Mouse (Mus musculus): Measurements from ENCODE around the gene Col4a1.

The Col4a1 gene

DNA sequence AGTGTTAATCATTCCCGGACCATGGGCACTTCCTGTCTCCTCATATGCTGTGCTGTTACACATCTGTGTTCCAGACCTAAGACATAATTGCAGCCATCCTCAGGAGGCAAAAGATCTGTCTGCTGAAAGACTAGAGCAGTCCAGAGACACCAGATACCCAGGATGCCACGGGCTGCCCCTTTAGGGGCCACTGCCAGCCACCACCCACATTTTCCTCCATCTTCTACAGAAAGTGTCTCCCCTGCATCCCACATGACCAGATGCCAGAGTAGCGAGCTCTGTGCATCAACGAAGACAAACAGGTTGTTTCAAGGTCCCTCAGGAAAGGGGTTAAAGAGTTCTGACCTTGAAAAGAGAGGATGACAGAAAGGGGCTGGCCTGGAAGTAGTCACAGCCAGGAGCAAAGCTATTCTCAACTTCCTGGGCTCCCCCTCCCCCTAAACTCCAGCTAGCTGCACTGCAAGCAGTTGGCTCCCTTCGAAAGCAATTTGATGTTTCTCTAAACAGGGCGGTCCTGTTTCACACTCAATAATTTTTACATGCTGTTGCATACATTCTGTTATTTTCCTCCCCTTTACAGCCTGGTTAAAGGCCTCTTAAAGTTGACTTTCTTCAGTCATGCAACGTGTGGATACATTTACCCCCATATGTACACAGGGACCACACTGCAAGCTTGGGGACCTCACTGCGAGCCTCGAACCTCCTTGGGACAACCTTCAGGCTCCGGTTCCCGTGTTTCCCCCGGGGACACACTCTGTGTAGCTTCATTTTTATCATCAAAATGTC lies 13.9 kb downstream of the Col4a1 start:
- DNase-seq, result no peak

- no peak for DNase-seq
Measured at GRCm38 (mm10) chr8:11297141-11297838, 15.3 kb downstream of the Col4a1 start.

GRCm38 (mm10) chr8:11296282-11296943 lies 16.2 kb downstream of the Col4a1 start:
- DNase-seq, result no peak

DNA sequence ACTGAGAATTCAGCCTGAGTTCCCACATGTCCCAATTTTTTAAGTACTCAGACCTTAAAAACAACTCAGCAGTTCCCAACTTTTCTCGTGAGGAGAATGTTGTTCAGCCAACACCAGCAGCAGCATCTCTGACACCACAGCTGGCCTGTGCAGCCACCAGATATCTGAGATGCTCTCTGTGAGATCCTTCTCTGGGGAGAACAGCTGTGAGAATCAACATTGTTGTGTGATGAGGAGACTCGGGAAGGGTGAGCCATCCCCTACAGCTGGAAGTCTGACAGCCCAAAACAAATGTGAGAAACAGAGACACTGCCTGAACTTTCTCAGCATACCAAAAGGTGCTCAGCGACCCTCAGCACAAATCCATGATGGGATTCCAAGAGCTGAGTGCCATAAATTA lies 20.0 kb downstream of the Col4a1 start:
- no peak for DNase-seq

- DNase-seq, result no peak
Measured at GRCm38 (mm10) chr8:11290533-11290932, 22.1 kb downstream of the Col4a1 start.

- DNase-seq, result no peak
Measured at GRCm38 (mm10) chr8:11288286-11288685, 24.3 kb downstream of the Col4a1 start.

GRCm38 (mm10) chr8:11287139-11287538 lies 25.5 kb downstream of the Col4a1 start:
- DNase-seq, result no peak

- no peak for DNase-seq
Measured at GRCm38 (mm10) chr8:11285437-11285836, 27.2 kb downstream of the Col4a1 start.

DNA sequence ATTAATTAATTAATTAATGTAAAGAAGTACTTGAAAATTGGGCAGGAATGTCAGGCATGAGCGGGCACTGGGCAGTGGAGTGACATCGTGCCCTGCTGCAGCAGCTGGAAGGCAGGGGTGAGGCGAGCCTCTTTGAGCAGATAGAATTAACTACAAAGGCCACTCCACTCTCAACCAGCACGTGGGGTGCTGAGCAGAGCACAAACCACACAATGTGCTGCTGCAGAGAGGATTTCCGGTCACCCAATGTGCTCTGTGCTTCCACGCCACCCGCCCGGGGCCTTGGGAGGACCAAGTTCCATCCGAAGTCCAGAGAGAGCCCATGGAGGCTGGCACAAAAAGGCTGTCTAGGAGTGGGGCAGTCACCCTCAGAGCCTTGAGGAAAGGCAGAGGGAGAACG lies 29.4 kb downstream of the Col4a1 start:
- DNase-seq, result no peak

DNA sequence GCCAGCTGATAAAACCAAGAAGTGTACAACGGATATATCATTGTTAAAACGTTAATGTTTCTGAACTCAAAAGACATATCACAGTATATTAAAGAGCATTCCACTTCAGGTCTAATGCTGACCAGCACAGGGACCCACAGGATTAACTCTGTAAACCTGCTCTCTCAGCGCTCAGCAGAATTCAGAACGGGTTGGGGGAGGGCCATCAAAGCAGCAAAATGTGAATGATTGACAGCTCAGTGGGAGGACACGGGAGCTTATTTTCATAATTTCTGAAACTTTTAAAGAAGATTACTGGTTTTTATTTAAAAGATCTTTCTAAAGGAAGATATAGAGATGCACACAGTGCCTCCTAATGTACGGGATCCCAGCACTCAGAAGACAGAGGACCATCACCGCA lies 29.9 kb downstream of the Col4a1 start:
- DNase-seq, result no peak

- no peak for DNase-seq
Measured at GRCm38 (mm10) chr8:11282139-11282538, 30.5 kb downstream of the Col4a1 start.

DNA sequence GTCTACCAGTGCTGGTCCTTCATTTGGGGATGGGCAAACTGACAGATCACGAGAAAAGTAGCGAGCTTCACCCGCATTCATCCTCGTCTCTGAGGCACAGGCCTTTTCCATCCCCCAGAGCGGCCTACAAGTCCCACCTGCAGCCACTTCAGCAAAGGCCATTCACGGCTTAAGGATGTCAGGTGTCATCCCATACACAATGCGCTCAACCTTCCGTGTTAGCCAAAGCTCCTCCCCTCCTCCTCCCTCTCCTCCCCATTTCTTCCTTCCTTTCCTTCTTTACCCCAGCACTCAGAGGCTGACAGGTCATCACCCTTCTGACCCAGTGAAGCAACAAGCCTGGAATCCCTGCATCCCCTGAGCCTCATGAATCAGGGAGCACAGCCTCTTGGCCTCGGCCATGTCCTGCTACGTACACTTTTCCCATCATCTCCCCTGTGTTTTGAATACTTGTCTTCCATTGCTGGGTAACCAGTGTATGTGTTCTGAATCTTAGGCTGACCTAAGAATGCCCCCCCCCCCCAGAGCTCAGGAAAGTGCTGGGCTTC lies 31.8 kb downstream of the Col4a1 start:
- DNase-seq, result no peak

GRCm38 (mm10) chr8:11279296-11279826 lies 33.3 kb downstream of the Col4a1 start:
- no peak for DNase-seq

GRCm38 (mm10) chr8:11278101-11278611 lies 34.5 kb downstream of the Col4a1 start:
- DNase-seq, result no peak

DNA sequence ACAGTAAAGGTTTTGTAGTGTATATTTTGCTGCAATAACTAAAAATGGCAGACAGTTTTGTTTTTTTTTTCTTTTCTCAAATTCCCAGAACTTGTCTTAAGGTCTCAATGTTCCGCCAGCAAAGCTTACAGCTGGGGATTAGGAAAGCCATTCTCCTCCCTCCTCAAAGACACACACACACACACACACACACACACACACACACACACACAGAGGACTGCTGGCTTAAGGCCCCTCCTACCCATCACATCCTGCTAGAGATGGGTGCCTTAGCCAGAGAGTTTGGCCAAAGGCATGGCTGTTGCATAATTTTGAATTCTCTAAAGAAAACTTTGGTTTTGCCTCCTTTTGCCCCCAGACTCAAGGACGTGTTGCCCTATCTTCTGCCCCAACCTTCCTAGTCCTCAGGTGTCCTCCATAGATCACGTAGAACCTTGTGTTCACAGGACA lies 35.0 kb downstream of the Col4a1 start:
- no peak for DNase-seq

DNA sequence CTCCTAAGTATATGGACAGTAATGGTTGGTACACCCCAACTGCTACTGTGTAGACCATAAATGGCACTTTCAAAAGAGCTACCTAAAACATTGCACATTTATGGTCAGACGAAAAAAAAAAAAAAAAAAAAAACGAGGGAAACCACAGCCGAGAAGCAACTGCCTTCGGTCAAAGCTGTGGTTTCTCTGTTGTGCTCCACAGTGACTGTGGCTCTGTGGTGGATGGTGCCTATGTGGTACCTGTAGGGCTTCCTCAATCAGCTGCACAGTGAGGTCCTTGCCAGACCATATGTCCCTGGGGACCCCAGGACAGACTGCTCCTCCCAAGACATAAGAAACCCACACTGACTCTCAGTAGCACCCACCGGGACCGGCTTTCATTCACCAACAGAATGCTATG lies 36.3 kb downstream of the Col4a1 start:
- no peak for DNase-seq

DNA sequence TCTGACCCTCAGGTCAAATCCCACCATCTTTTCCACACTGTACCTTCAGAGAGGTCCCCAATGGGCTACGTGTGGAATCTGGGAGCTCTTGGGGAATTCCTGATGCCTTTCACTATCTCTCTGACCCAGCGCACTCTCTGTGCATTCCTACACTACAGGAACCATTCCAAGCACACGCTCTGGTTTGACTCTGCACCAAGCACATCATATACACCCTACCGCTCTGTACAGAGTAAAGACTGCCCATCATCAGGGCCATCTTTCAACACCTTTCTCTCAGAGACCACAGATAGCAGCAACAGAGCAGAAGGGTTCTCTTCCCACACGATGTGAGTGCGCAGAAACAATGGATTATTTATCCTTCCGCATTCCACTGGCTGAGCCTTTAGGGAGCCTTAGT lies 38.2 kb downstream of the Col4a1 start:
- no peak for DNase-seq

DNA sequence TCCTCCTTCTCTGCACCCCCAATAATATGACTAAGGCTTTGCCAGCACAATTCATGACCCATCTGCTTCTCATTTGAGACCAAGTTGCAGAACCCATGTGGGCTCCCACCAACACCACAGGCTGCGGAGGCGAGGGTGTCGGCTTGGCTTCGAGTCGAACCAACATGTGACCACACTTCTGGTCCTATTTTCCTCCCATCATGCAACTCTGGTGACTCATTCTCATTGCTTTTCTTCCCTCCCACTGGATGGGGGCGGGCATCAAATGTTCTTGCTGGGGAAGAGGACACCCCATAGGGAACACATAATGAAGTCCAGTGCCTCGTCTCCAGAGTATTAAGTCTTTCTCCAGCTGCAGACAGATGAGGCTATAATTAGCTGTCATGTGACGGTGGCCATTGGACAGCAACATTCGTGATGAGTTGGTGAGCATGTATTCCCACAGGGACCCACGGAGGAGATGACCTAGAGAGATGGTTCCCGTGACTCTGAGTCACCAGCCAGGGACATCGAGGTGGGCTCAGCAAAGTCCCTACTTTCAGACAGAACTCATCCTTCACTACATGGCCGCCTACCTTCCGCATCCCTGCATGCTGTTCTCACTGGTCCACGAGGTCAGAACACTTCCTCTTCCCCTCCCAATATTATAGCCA lies 39.0 kb downstream of the Col4a1 start:
- peak; percentile 95 for DNase-seq

- DNase-seq, result no peak
Measured at GRCm38 (mm10) chr8:11272205-11272604, 40.4 kb downstream of the Col4a1 start.

DNA sequence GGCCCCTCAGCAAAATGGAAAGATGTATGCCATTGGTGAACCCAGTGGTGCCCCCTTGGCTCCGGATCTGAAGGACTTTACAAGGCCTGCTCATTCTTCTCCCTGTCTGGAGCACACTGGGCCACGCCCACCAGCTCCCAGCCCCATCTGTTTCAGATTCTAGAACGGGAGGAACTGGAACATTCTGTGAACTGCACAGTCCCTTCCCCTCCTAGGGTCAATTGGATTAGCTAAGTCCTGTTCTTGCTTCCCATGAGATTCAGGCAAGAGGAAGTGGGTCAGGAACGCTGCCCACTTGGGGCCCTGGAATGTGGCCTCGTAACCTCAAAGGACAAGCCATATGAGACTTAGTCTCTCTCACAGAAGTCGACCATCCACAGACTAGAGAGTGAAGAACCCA lies 41.8 kb downstream of the Col4a1 start:
- DNase-seq, result no peak

GRCm38 (mm10) chr8:11268753-11269152 lies 43.9 kb downstream of the Col4a1 start:
- no peak for DNase-seq

DNA sequence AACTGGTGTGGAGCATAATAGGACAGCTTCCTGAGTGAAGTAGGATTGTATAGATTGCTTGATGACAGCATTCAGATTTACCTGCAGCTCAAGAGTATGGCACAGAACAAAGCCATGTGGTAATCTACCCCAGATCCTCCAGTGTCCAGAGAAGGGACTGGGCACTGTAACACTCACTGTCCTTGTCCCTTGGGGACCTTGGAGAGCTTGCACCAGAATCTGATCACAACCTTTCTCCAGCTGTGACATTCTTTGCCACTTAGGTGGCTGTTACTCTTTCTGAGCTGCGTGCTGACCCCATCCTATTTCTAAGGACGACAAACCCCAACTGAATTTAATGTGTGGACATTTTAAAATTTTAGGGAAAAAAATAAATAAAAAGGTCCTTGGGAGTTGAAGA lies 46.2 kb downstream of the Col4a1 start:
- DNase-seq, result no peak

- no peak for DNase-seq
Measured at GRCm38 (mm10) chr8:11265971-11266370, 46.7 kb downstream of the Col4a1 start.

All from right cerebral cortex, adult 18-20 months (tissue).